Mouse (Mus musculus) embryonic facial prominence, embryonic 15.5 days (tissue): ENCODE data around the gene Cdh4. TPM values are rescaled to one million over a fixed set of nuclear protein-coding genes. Genes with fewer than 3 reads are reported as not detected.

Source experiments
- ATAC-seq: fragments of 200-750 bp; cut with Nextera tagmentation; 2 replicates; pipeline ENCODE4 v1.8.0; 2017; ENCODE audit warnings: low read depth, moderate TSS enrichment; ENCODE audit not compliant: insufficient number of reproducible peaks, low FRiP score, low TSS enrichment
- H3K27ac ChIP-seq: fragments of 300-500 bp; sonication (generic); replicated peaks from 2 replicates; pipeline ENCODE4 v1.5.1; 2015; ENCODE audit warnings: mild to moderate bottlenecking, inconsistent platforms
- H3K27me3 ChIP-seq: fragments of 300-500 bp; sonication (generic); 2 replicates; pipeline ENCODE4 v1.6.1; 2015; ENCODE audit warnings: inconsistent platforms
- H3K36me3 ChIP-seq: fragments of 300-500 bp; sonication (generic); 2 replicates; pipeline ENCODE4 v1.6.1; 2015; ENCODE audit warnings: mild to moderate bottlenecking, inconsistent platforms
- H3K4me1 ChIP-seq: fragments of 300-500 bp; sonication (generic); 2 replicates; pipeline ENCODE4 v1.6.1; 2015; ENCODE audit warnings: inconsistent platforms
- H3K4me2 ChIP-seq: fragments of 300-500 bp; sonication (generic); replicated peaks from 2 replicates; pipeline ENCODE4 v1.6.1; 2015; ENCODE audit warnings: mild to moderate bottlenecking, inconsistent platforms
- H3K4me3 ChIP-seq: fragments of 300-500 bp; sonication (generic); replicated peaks from 2 replicates; pipeline ENCODE4 v1.5.1; 2015; ENCODE audit warnings: mild to moderate bottlenecking, inconsistent platforms
- H3K9ac ChIP-seq: fragments of 300-500 bp; sonication (generic); 2 replicates; pipeline ENCODE4 v1.6.1; 2015; ENCODE audit warnings: inconsistent platforms
- H3K9me3 ChIP-seq: fragments of 300-500 bp; sonication (generic); replicated peaks from 2 replicates; pipeline ENCODE4 v1.6.1; 2016; ENCODE audit warnings: inconsistent platforms
- WGBS: fragments of 180-500 bp; shearing (Covaris S2); methylation state at CpG from one replicate; pipeline ENCODE4 v1.1.7; 2015; 5-methylcytosine and 5-hydroxymethylcytosine counted together
- polyA plus RNA-seq: library from polyadenylated mRNA; unstranded; fragments of >200 nt; fragmentation: Nextera tagmentation; extraction: Ambion mirVana; gene quantifications from 2 replicates; pipeline ENCODE4 v1.2.1, GENCODE M21; 2015

Cdh4 gene
- polyA plus RNA-seq, 1 experiment from 2014 or later: 10.8 TPM

DNA sequence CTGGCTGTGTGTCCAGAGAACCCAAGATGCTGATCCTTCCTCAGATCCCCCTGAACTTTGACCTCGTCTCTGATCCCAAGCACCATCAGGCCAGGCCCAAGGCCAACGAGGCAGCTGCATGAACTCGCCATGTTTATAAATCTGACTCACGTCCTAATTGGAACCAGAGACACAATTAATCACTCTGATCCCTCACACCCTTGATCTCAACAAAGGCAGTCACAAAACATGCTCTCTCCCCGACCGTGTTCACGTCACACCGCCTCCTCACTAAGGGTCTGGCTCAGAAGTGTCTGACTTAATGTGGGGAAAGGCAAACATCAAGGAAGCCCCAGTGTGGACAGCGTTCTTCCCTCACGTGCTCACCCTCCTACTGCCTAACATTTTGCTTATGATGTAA, 188.5 kb downstream of the Cdh4 start:
- no peaks in the 10 kb centered on the region for H3K27me3 ChIP-seq
- no peak overlapping the region for H3K9ac ChIP-seq
- no peak overlapping the region for H3K27ac ChIP-seq
- H3K36me3 ChIP-seq: no peaks in the 10 kb centered on the region
- H3K9me3 ChIP-seq: no peaks in the 10 kb centered on the region
- H3K4me1 ChIP-seq: no peaks in the 10 kb centered on the region
- WGBS: 38% methylated on average over 10 of the region's 10 CpGs
- H3K4me3 ChIP-seq: no peak overlapping the region
- H3K4me2 ChIP-seq: no peak overlapping the region
- ATAC-seq: no peak

DNA sequence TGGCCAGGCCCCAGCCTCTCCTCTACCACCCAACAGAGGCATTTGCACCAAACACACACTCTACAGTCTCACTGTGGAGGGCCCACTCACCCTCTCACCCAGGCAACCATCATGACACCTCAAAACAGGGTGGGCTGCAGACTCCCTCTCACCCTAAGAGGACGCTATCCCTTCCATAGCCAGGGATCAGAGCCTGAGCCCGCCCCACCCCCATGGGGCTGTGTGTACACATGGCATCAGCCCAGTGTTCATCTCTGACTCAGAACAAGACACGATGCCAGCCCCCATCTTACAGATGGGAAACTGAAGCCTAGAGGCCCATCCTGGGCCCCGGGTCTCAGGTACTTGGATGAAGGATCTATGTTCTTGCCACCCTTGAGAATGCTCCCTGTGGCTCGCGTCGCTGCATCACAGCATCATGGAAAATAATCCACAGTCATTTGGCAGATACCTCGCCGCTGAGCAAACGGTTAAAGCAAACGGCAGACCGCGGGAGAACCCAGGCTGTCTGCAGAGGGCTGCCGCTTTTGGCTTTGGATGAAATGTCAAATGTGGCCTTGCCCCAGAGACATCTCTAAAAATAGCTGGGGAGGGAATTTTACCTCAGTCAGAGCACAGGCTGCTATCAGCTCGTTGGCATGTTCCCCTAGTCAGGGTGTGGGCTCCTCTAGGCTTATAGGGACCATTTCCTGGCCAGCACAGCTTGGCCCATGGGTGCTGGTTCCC, 198.5 kb downstream of the Cdh4 start:
- H3K4me3 ChIP-seq: no peak overlapping the region
- no peak for ATAC-seq
- no peaks in the 10 kb centered on the region for H3K36me3 ChIP-seq
- no peak overlapping the region for H3K9ac ChIP-seq
- H3K27ac ChIP-seq: no peak overlapping the region
- no peaks in the 10 kb centered on the region for H3K27me3 ChIP-seq
- H3K4me2 ChIP-seq: no peak overlapping the region
- WGBS: 86% methylated on average over 15 of the region's 15 CpGs
- no peaks in the 10 kb centered on the region for H3K4me1 ChIP-seq
- H3K9me3 ChIP-seq: no peaks in the 10 kb centered on the region

DNA sequence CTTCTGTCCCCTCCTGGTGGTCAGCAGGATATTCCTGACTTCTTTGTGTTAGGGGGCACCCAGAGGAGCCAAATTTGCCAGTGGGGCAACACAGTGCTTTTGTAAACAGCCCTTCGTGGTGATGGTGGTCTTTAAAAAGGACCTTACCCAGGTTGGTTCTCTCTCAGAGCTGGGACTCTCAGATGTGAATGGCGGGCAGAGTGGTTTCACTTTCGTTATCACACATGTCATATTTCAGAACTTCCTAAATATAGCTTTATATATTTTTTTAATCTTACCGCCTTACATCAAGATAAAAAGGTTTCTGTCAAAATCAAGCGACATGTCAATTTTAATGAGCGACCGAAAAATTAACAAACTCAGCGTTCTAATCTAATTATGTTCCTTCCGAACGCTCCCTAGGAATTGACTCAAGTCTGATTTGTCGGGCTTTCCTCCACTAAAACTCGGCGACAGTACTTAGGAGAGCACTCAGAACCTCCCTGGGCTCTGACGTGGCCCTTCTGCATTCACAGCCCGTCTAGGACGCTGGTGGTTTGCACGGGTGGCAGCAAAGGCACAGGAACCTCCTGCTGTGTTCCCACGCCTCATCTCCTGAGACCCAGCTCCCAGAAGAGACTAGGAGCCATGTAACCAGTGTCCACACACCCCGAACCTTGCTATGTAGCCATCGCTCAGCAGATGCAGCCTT, 206.5 kb downstream of the Cdh4 start:
- H3K4me3 ChIP-seq: no peak overlapping the region
- H3K4me2 ChIP-seq: peak overlapping the region; percentile 27

DNA sequence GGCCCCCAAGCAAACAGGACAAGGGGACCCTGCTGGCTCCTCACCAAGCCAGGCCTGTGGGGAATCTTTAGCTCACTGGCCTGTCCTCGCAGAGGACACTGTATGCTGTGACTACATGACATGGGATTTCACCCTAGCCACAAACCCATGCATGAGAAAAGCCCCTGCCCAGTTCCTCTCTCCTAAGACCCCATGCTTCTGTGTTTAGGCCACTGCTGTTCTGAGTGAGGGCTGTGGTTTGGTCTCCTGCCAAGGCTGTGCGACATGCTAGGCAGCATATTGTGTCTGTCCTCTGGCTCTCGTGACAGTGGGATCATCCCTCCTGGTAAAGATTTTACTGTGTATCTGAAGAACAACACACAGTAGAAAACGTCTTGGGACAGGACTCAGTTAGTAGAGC, 207.1 kb downstream of the Cdh4 start:
- no peak overlapping the region for H3K9ac ChIP-seq
- H3K36me3 ChIP-seq: no peaks in the 10 kb centered on the region
- H3K27ac ChIP-seq: no peak overlapping the region
- peaks cover 7% of the 10 kb centered on the region; the same call in 1 of the 2 replicates for H3K4me1 ChIP-seq
- no peaks in the 10 kb centered on the region for H3K9me3 ChIP-seq
- H3K4me3 ChIP-seq: no peak overlapping the region
- H3K27me3 ChIP-seq: peaks cover 8% of the 10 kb centered on the region; the same call in 1 of the 2 replicates
- no peak overlapping the region; the same call in 1 of the 2 replicates for H3K4me2 ChIP-seq
- WGBS: 40% methylated on average over 4 of the region's 4 CpGs
- ATAC-seq: no peak

More for the DNA sequence above, 206.5 kb downstream of the Cdh4 start:
- H3K4me1 ChIP-seq: peaks cover 7% of the 10 kb centered on the region; the same call in 1 of the 2 replicates
- peaks cover 6% of the 10 kb centered on the region; the same call in 1 of the 2 replicates for H3K27me3 ChIP-seq
- H3K27ac ChIP-seq: no peak overlapping the region
- 67% methylated on average over 20 of the region's 20 CpGs for WGBS
- H3K9ac ChIP-seq: no peak overlapping the region
- no peaks in the 10 kb centered on the region for H3K9me3 ChIP-seq
- H3K36me3 ChIP-seq: no peaks in the 10 kb centered on the region
- no peak for ATAC-seq

DNA sequence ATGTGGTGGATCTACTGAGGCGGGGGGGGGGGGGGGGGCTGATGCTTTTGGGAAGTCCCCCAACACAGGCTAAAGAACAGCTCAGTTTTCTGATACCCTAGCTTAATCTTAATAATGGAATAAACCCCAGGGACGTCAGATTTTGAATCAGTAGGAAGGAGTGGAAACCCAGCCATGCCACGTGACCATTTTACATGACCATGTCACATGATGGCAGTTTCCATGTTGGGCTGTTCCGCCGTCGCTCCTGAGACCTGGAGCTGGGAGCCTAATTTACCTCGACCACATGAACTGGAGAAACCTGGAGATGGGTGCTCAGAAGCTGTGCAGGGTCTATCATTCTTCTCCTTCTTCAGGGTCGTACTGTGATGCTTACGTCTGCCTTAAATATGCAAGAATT, 207.9 kb downstream of the Cdh4 start:
- no peaks in the 10 kb centered on the region for H3K9me3 ChIP-seq
- H3K27ac ChIP-seq: no peak overlapping the region
- H3K27me3 ChIP-seq: peaks cover 11% of the 10 kb centered on the region; the same call in 1 of the 2 replicates
- peaks cover 7% of the 10 kb centered on the region; the same call in 1 of the 2 replicates for H3K4me1 ChIP-seq
- H3K4me3 ChIP-seq: no peak overlapping the region
- no peaks in the 10 kb centered on the region for H3K36me3 ChIP-seq
- H3K4me2 ChIP-seq: no peak overlapping the region
- 83% methylated on average over 8 of the region's 9 CpGs for WGBS
- no peak for ATAC-seq
- no peak overlapping the region for H3K9ac ChIP-seq

DNA sequence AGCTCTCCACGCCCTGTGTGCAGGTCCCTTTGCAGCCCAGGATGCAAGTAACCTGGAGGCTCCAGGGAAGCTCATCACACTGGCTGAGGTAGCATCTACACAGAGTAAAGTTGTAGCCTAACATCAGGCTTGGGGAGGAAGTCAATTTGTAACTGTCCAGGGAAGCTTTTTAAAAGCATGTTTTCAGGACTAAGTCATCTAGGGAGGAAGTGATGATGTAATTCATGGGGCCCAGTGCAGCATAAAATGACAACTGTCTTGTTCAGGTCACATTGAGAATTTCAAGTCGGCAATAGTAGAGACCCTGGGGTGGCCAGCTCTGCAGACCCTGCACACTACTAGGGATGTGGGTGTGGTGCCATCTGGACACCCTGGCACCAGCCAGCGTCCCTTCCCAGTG, 213.3 kb downstream of the Cdh4 start:
- no peak for ATAC-seq
- Histone ChIP-seq H3K4me1 (no peaks in the 10 kb centered on the region), H3K27ac (no peak overlapping the region), H3K4me3 (no peak overlapping the region), H3K9ac (no peak overlapping the region), H3K36me3 (no peaks in the 10 kb centered on the region), H3K9me3 (no peaks in the 10 kb centered on the region), H3K4me2 (no peak overlapping the region), H3K27me3 (peaks cover 5% of the 10 kb centered on the region; the same call in 1 of the 2 replicates)
- WGBS: 74% methylated on average over 3 of the region's 3 CpGs

DNA sequence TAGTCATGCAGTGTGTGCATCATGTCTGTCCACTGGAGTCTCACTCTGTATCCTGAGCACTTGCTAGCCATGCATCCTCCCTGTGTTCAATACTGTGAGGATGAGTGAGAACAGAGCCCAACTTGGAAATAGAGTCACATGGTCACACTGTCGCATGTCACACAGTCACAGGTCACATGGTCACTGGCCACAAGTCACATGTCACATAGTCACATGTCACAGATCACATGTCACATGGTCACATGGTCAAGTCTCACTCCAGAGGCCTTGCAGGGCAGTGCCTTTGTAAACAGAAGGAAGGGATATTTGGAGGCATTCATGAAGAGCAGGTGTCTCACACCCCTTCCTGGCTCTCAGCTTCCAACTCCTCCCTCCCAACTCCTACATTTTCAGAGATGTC, 217.0 kb downstream of the Cdh4 start:
- Histone ChIP-seq H3K27me3 (peaks cover 26% of the 10 kb centered on the region), H3K4me3 (no peak overlapping the region), H3K36me3 (no peaks in the 10 kb centered on the region), H3K4me1 (peaks cover 5% of the 10 kb centered on the region; the same call in 1 of the 2 replicates), H3K27ac (no peak overlapping the region), H3K4me2 (no peak overlapping the region), H3K9ac (no peak overlapping the region), H3K9me3 (no peaks in the 10 kb centered on the region)
- WGBS: 89% methylated on average over 1 of the region's 1 CpGs
- ATAC-seq: no peak

DNA sequence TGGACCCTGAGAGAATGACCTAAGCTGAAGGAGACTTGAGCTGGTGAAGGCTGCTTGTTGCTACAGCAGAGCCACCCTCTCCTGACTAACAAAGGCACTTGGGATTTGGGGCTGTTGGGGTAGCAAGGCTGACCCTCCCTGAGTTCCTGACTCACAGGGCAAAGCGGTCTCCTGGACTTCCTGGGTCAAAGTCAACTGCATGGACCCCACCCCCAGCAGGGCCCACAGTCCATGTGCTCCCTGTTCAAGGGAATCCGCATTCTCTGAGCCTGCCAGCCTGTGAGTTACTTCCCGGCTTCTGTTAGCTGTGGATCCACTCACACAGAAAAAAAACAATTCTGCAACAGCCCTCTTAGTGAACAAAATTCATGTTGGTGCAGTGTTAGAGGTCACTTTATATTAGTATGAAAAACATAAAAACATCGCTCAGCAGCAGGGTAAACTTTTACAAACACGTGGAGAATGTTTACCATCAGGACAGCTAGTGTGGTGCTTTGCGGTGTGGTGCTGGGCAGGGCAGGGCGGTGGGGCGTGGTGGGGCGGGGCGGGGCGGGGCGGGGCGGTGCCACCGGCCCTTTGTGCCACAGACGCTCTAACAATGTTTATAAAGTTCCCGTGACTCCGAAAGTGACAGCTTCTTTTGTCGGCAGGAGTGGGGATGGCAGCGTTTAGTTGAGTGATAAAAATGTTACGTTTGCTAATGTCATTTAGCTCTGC, 219.9 kb downstream of the Cdh4 start:
- H3K4me2 ChIP-seq: peak overlapping the region; percentile 33
- H3K36me3 ChIP-seq: no peaks in the 10 kb centered on the region
- no peak overlapping the region for H3K27ac ChIP-seq
- H3K9ac ChIP-seq: no peak overlapping the region
- ATAC-seq: no peak
- H3K4me3 ChIP-seq: no peak overlapping the region
- WGBS: 5% methylated on average over 20 of the region's 20 CpGs
- peaks cover 44% of the 10 kb centered on the region for H3K27me3 ChIP-seq
- H3K4me1 ChIP-seq: peaks cover 5% of the 10 kb centered on the region; the same call in 1 of the 2 replicates
- H3K9me3 ChIP-seq: no peaks in the 10 kb centered on the region

DNA sequence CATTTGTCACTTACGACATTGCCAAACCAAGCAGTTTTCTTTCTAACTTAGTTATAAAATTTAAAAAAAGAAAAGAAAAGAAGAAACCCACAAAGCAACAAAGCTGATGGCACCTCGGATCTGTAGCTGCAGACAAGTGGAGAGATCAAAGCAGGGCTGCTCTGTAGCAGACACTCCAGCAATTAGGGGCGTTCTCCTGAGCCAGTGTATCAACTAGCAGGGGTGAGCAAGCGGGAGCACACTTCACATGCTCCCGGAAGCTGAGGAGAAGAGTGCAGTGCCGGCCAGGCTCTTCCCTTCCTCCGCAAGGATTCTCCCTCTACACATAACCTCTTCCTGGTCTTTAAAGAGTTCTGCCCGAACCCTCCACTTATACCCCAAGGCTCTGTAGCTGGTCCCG, 220.5 kb downstream of the Cdh4 start:
- no peak for ATAC-seq
- no peak overlapping the region for H3K4me3 ChIP-seq
- H3K36me3 ChIP-seq: no peaks in the 10 kb centered on the region
- H3K4me2 ChIP-seq: peak overlapping the region; percentile 33
- H3K27me3 ChIP-seq: peaks cover 49% of the 10 kb centered on the region
- no peaks in the 10 kb centered on the region for H3K9me3 ChIP-seq
- H3K27ac ChIP-seq: no peak overlapping the region
- WGBS: 9% methylated on average over 9 of the region's 9 CpGs
- peaks cover 5% of the 10 kb centered on the region; the same call in 1 of the 2 replicates for H3K4me1 ChIP-seq
- no peak overlapping the region for H3K9ac ChIP-seq

DNA sequence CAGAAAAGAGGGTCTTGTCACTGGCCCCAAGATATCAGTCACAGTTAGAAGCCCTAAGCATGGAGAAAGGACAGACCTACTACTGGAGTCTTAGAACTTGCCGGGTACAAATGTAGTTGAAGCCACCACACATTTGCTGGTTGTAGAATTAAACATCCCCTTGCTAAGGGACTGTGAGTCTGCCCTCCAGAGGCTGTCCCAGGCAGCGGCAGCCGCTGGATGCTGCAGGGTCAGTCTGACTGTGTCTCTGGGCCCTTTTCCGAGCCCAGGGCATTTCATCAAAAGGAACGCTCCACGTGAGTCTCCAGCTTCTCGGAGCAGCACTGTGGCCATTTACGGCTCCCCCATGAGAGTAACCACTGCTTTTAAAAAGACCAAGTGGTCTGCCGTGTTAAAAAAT, 221.4 kb downstream of the Cdh4 start:
- Histone ChIP-seq H3K27me3 (peaks cover 56% of the 10 kb centered on the region), H3K4me3 (no peak overlapping the region), H3K4me1 (peaks cover 5% of the 10 kb centered on the region; the same call in 1 of the 2 replicates), H3K4me2 (no peak overlapping the region), H3K9me3 (no peaks in the 10 kb centered on the region), H3K27ac (no peak overlapping the region), H3K9ac (no peak overlapping the region), H3K36me3 (no peaks in the 10 kb centered on the region)
- no peak for ATAC-seq
- WGBS: 46% methylated on average over 9 of the region's 9 CpGs

DNA sequence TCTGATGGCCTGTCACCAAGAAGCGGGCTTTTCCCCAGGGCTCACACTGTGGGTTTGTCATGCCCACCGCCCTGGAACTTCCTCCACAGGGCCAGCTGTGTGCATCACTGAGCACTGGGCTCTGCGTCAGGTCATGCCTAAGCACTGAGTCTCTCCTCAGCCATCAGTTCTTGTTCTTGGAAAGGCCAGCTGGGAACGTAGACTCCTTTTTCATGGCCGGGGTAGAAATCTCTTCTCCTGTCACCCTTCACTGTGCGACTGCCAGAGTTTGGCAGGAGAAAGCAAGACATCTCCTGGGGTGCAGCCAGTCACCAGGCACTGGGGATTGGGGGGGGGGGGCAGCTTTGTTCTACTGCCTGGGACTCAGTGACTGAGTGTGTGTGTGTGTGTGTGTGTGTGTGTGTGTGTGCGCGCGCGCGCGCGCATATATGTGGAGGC, 222.0 kb downstream of the Cdh4 start:
- no peak overlapping the region for H3K9ac ChIP-seq
- no peak for ATAC-seq
- no peaks in the 10 kb centered on the region for H3K9me3 ChIP-seq
- H3K4me3 ChIP-seq: no peak overlapping the region
- 85% methylated on average over 13 of the region's 13 CpGs for WGBS
- no peaks in the 10 kb centered on the region for H3K36me3 ChIP-seq
- no peak overlapping the region for H3K4me2 ChIP-seq
- no peak overlapping the region for H3K27ac ChIP-seq
- H3K27me3 ChIP-seq: peaks cover 57% of the 10 kb centered on the region
- peaks cover 5% of the 10 kb centered on the region; the same call in 1 of the 2 replicates for H3K4me1 ChIP-seq
